Mouse (Mus musculus) spleen, adult 2 months (tissue): Measurements from ENCODE around the gene Olfr1383. TPM values are rescaled to one million over a fixed set of nuclear protein-coding genes. Genes with fewer than 3 reads are reported as not detected.
"Not testable (repeated sequence)": the region's sequence is repeated elsewhere in the genome, so short reads cannot be mapped to it uniquely, and the experiment has no call there.

ENCODE experiments used
- DNase-seq, 2 experiments: peaks; one replicate each; pipeline versions ENCODE4 v3.0.0 to v3.0.0-alpha.2; 2012 to 2021; ENCODE audit warnings: low spot score in 2 of 2, low read depth in 1 of 2
- H3K27ac ChIP-seq: fragments of 200-500 bp; 2 replicates; pipeline ENCODE4 v1.5.1; 2012; ENCODE audit warnings: low read length, inconsistent platforms; ENCODE audit not compliant: insufficient read depth
- H3K27me3 ChIP-seq: fragments of 200-500 bp; 2 replicates; pipeline ENCODE4 v1.6.1; 2012; ENCODE audit warnings: mild to moderate bottlenecking, moderate library complexity, low read length, inconsistent platforms; ENCODE audit not compliant: control insufficient read depth, insufficient read depth
- H3K36me3 ChIP-seq: fragments of 200-500 bp; 2 replicates; pipeline ENCODE4 v1.6.1; 2012; ENCODE audit warnings: mild to moderate bottlenecking, low read length, inconsistent platforms; ENCODE audit not compliant: control insufficient read depth, insufficient read depth
- H3K4me1 ChIP-seq: fragments of 200-500 bp; 2 replicates; pipeline ENCODE4 v1.6.1; 2011; ENCODE audit warnings: inconsistent platforms; ENCODE audit not compliant: control insufficient read depth, insufficient read depth, insufficient read length
- H3K4me3 ChIP-seq: fragments of 200-500 bp; 2 replicates; pipeline ENCODE4 v1.5.1; 2011; ENCODE audit warnings: mild to moderate bottlenecking, inconsistent platforms; ENCODE audit not compliant: insufficient read depth, insufficient read length; ENCODE audit errors: extremely low read depth
- CTCF ChIP-seq: fragments of 200-500 bp; IDR thresholded peaks from 2 replicates; pipeline ENCODE4 v1.5.1; 2011; ENCODE audit warnings: mild to moderate bottlenecking, inconsistent platforms; ENCODE audit not compliant: insufficient read depth, insufficient read length, insufficient replicate concordance; ENCODE audit errors: extremely low read depth
- POLR2A ChIP-seq: fragments of 200-500 bp; IDR thresholded peaks from 2 replicates; pipeline ENCODE4 v1.6.1; 2011; ENCODE audit warnings: low read depth, low read length, inconsistent platforms
- WGBS: fragments of 180-500 bp; shearing (Covaris S2); methylation state at CpG from one replicate; pipeline ENCODE4 v1.1.7; 2018; 5-methylcytosine and 5-hydroxymethylcytosine counted together
- polyA plus RNA-seq: library from polyadenylated mRNA; depleted of rRNA; stranded (reverse); fragments of >200 nt; gene quantifications from 2 replicates; pipeline ENCODE4 v1.2.3, GENCODE M21; 2012; rRNA removed

Gene Olfr1383
- polyA plus RNA-seq: not detected in 2 replicates

GRCm38 (mm10) chr11:49519348-49519747 is at the start of gene Olfr1383:
Olfr1383 (plus strand) TSS chr11:49519648.
- no peaks in the 10 kb centered on the region for H3K36me3 ChIP-seq
- H3K27me3 ChIP-seq: no peaks in the 10 kb centered on the region
- no peaks in the 10 kb centered on the region for H3K4me1 ChIP-seq
- TF ChIP-seq CTCF (no peak), POLR2A (no peak)
- DNase-seq: no peak
- no peak within 1 kb of the TSS for H3K4me3 ChIP-seq
- no peak within 1 kb of the TSS for H3K27ac ChIP-seq

GRCm38 (mm10) chr11:49485973-49486372 is 33.5 kb upstream of the Olfr1383 start:
- Histone ChIP-seq H3K4me1 (no peaks in the 10 kb centered on the region), H3K36me3 (no peaks in the 10 kb centered on the region), H3K27ac (no peak overlapping the region), H3K4me3 (no peak overlapping the region), H3K27me3 (no peaks in the 10 kb centered on the region)
- DNase-seq: no peak
- 66% methylated on average over 4 of the region's 4 CpGs for whole genome bisulfite sequencing
- TF ChIP-seq POLR2A (no peak), CTCF (no peak)

GRCm38 (mm10) chr11:49488770-49489169 is 30.7 kb upstream of the Olfr1383 start, which contains the start of gene Olfr1385:
Olfr1385 (plus strand) TSS chr11:49489070.
- not testable (repeated sequence) for H3K27me3 ChIP-seq, H3K4me1 ChIP-seq, H3K4me3 ChIP-seq, H3K27ac ChIP-seq, DNase-seq, H3K36me3 ChIP-seq
- 68% methylated on average over 1 of the region's 1 CpGs for WGBS

DNA sequence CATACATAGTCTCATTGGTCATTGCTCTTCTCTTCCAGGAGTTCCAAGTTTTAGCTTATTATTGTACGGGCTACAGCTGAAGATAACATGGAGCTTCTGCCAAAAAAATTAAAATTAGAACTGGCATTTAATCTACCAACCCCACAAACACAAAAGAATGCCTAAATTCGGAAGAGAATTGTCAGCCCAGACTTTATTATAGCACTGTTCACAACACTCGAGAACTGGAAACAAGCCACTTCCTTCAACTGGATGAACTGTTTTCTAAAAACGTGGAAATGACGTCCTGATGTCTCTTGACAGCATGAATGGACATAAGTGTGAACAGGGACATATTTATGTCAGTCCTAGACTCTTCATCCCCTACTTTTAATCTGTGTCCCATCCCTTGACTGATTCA is 1.4 kb upstream of the Olfr1383 start:
- TF ChIP-seq CTCF (no peak), POLR2A (no peak)
- 60% methylated on average over 5 of the region's 5 CpGs for WGBS

GRCm38 (mm10) chr11:49527947-49528346 is 8.5 kb downstream of the Olfr1383 start, which contains the start of gene Olfr1382:
Olfr1382 (plus strand) TSS chr11:49528247.
- no peaks in the 10 kb centered on the region for H3K36me3 ChIP-seq
- DNase-seq: no peak
- H3K27me3 ChIP-seq: no peaks in the 10 kb centered on the region
- no peak within 1 kb of the TSS for H3K27ac ChIP-seq
- TF ChIP-seq POLR2A (no peak), CTCF (no peak)
- H3K4me3 ChIP-seq: no peak within 1 kb of the TSS
- 83% methylated on average over 3 of the region's 3 CpGs for WGBS
- H3K4me1 ChIP-seq: no peaks in the 10 kb centered on the region

More for the DNA sequence above, 1.4 kb upstream of the Olfr1383 start:
- H3K27ac ChIP-seq: no peak overlapping the region
- no peaks in the 10 kb centered on the region for H3K36me3 ChIP-seq
- H3K4me1 ChIP-seq: no peaks in the 10 kb centered on the region
- no peaks in the 10 kb centered on the region for H3K27me3 ChIP-seq
- no peak for DNase-seq
- no peak overlapping the region for H3K4me3 ChIP-seq

DNA sequence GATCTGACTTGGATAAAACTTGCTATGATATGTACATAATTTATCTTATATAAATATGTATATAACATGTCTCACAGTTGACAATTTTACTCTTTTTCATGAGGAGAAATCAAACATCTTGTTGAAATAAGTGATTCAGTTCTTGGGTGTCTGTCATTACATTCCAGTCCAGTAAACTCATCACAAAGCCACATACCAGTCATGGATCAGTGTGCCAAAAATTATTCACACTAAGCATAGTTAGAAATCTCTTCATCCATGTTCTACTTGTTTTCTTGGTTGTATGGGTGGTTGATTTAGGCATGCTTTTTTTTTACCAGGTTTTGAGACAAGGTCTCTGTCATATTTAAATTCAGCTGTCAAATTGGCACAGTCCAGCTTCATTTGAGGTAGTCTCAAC is 13.3 kb downstream of the Olfr1383 start:
- H3K27ac ChIP-seq: no peak overlapping the region
- H3K4me1 ChIP-seq: no peaks in the 10 kb centered on the region
- H3K27me3 ChIP-seq: no peaks in the 10 kb centered on the region
- no peak overlapping the region for H3K4me3 ChIP-seq
- H3K36me3 ChIP-seq: no peaks in the 10 kb centered on the region
- DNase-seq: no peak
- TF ChIP-seq POLR2A: no peak
- TF ChIP-seq CTCF: no peak

- not testable (repeated sequence) for H3K27me3 ChIP-seq, H3K36me3 ChIP-seq, H3K4me1 ChIP-seq, H3K27ac ChIP-seq, H3K4me3 ChIP-seq, DNase-seq
- WGBS: 87% methylated on average over 2 of the region's 2 CpGs
These were observed 17.2 kb downstream of the Olfr1383 start for GRCm38 (mm10) chr11:49536631-49537030.

- 78% methylated on average over 3 of the region's 3 CpGs for WGBS
- not testable (repeated sequence) for DNase-seq
These were observed 23.7 kb downstream of the Olfr1383 start, which contains the start of gene Olfr1381 for GRCm38 (mm10) chr11:49543149-49543548. Olfr1381 (plus strand) TSS chr11:49543449.

DNA sequence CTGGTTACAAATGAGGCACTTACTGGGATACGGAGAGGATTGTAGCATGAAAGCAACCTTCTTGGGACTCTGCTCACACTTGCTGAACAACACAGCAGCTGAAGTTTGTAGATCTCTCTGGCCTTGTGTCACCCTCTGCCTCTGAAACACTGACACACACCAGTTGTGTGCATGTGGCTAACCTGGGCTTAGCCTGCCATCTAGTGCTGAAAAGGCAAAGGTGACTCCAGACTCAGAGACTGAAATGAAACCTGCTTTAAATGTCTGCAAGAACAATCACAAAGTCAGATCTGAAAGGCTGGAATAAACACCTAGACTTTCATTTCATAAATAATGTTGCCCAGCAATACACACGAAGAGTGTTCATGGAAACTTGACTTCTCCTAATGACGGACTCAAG is 34.6 kb downstream of the Olfr1383 start:
- not testable (repeated sequence) for H3K4me3 ChIP-seq, H3K36me3 ChIP-seq, H3K27me3 ChIP-seq, H3K27ac ChIP-seq, DNase-seq, H3K4me1 ChIP-seq
- WGBS: 83% methylated on average over 3 of the region's 3 CpGs

More at GRCm38 (mm10) chr11:49543149-49543548, 23.7 kb downstream of the Olfr1383 start, which contains the start of gene Olfr1381:
- not testable (repeated sequence) for H3K27ac ChIP-seq, H3K36me3 ChIP-seq, H3K4me1 ChIP-seq, H3K27me3 ChIP-seq, H3K4me3 ChIP-seq

DNA sequence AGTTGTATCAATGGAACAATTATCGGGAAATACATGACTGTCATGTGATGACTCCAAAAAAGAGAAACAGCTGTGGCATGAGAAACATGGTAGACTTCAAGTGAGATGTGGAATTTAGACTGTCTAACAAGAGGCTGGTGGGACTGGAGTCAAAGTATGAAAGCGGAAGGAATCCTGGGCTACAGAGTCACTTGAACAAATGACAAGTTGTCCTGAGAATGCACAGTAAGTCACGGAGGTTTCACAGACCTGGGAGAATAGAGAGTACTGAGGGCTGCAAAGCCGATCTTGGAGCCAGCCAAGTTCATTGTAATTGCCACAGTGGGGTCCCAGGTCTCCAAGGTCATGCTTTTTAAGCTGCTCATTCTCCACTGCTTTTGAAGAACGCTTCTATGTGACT is 37.1 kb downstream of the Olfr1383 start, which contains the start of gene Olfr1380:
Olfr1380 (plus strand) TSS at position 301 of the 400 bp plus-strand sequence.
- not testable (repeated sequence) for H3K36me3 ChIP-seq, H3K27me3 ChIP-seq, DNase-seq, H3K27ac ChIP-seq, H3K4me3 ChIP-seq, H3K4me1 ChIP-seq
- WGBS: 78% methylated on average over 5 of the region's 5 CpGs
